Mouse (Mus musculus): ENCODE results near the gene Clec2d.
"Not testable (repeated sequence)": the region's sequence is repeated elsewhere in the genome, so short reads cannot be mapped to it uniquely, and the experiment has no call there.

Clec2d gene

DNA sequence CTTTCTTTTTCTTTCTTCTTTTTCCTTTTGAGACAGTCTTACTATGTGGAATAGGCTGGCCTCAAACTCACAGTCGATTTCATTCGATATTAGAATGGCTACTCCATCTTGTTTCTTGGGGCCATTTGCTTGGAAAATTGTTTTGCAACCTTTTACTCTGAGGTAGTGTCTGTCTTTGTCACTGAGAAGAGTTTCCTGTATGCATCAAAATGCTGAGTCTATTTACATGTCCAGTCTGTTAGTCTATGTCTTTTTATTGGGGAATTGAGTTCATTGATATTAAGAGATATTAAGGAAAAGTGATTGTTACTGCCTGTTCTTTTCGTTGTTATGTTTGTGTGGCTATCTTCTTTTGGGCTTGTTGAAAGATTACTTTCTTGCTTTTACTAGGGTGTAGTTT, 7.4 kb downstream of the Clec2d start:
- DNase-seq (ENCODE audit: low spot score) = not testable (repeated sequence)

DNA sequence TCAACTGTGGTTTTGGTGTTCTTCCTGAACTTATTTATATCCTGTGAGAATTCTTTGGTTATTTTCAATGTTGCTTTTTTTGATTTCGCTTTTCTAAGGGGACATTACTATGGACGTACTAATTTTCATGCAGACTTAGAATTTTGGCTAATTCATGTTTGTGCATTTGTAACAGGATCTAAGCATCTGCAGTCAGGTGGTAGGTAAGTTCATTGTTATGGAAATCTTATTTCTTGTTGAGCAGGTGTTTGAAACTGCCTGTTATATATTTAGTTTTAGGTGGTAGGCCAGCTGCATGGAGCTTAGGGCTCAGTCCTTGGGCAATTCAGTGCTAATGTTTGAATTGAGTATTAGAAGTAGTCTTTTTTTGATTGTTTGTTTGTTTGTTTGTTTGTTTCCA, 13.0 kb downstream of the Clec2d start:
- no peak for DNase-seq (ENCODE audit: low spot score)

DNA sequence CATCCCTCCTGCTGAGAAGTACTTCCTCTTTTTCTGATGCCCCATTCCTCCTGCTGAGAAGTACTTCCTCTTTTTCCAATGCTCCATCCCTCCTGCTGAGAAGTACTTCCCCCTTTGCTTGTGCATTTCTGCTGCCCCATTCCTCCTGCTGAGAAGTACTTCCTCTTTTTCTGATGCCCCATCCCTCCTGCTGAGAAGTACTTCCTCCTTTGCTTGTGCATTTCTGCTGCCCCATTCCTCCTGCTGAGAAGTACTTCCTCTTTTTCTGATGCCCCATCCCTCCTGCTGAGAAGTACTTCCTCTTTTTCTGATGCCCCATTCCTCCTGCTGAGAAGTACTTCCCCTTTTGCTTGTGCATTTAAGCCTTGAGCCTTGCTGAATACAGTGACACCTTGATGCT, 19.7 kb downstream of the Clec2d start:
- not testable (repeated sequence) for DNase-seq (ENCODE audit: low spot score)

DNA sequence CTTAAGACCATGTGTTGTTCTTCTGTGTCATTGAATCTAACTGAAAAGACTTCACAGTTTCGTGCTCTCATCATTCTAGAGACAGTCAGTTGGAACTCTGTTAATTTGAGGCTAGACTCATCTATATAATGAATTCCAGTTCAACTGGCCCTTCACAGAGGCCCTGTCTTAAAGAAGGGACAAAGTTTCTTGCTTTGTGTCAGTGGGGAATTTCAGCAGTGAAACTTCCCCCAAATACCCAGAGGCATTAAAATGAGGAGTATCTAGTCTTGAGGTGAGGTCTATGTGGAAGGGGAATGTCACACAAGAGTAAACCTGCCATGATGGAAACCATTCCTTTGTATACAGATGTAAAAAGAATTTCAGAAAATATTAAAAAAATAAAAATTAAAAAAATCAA, 21.9 kb downstream of the Clec2d start:
- no peak for DNase-seq (ENCODE audit: low spot score)

DNA sequence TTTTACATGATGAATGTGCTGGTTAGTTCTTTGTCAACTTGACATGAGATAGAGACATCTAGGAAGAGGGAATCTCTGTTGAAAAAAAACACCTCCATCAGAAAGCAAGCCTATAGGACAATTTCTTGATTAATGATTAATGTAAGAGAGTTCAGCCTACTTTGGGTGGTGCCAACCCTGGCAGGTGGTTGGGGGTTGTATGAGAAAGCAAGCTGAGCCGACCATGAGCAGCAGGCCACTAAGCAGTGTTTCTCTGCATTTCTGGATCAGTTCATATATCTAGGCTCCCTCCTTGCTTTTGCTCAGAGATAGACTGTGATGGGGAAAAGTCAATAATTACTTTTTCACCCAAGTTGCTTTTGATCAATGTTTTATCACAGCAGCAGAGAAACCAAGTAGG, 23.9 kb downstream of the Clec2d start:
- no peak for DNase-seq (ENCODE audit: low spot score)

DNA sequence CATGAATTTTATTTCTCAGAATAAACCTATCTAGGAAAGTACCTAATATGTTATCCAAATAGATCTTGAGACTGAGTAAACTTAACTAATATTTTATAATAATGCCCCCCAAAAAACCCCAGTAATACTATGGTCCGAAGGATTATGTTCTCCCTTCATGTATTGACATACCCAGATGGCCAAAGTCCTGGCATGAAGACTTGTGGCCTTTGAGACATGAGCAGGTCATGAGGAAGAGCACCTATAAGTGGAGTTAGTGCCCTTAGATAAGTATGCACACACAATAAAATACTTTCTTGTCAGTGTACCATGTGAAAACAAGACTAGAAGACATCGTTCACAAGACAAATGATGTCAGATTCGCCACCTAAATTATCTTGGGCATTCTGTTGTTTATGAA, 24.4 kb downstream of the Clec2d start:
- no peak for DNase-seq (ENCODE audit: low spot score)

DNA sequence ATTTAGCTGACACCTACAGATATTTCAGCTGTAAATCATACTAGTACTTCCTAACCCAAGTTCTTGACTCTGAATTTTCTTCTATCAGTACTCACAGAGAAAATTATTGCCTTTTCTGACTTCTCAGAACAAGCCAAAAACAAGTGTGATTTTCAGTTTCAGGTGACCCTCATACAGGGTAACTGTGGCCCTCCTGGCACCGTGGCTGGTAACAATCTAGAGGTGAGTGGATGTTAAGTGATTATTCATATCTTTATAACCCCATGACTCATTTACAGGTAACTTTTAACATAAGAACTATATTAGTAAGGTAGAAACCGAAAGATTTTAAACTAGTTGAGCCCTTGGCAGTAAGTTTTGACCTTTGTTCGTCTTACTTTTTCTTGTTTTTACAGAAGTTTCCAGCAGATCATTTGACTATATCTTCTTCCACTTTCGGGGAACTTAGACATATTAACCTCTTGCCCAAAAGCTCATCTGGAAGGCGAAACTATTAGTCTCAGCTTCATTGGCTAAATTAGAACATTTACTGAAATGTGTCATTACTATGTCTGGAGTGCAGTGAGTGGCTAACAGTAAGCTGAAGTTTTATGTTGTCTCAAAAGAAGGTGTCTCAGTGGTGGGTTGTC, 28.6 kb downstream of the Clec2d start:
- DNase-seq (ENCODE audit: low spot score) = no peak

DNA sequence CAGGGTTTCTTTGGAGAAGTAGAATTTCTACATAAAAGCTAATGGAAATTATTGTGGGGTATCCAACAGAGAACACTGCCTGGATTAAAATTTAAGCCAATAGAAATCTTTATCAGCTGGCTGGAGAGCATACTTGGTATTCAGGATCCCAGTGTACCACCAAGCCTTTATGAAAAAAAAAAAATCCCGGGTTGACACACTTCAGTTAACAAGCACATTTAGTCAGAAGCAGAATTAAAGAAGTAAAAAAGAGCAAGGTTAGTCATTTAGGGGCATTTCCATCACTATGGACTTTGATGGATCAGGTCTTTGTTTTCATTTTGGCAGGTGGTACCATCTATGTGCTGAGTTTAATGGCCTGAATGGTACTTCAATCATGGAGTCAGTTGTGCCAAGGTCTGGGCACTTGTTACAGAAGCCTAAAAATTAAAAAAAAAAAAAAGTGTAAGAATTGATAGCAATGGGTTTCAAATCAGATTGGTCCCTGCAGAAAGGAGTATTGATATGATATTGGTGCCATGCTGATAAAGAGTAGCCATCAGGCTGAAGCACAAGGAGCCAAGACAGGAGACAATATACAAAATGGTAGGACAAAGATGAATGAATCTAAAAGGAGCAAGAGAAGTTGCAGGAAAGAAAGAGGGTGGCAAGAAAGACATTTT, 29.5 kb downstream of the Clec2d start:
- no peak for DNase-seq (ENCODE audit: low spot score)

DNA sequence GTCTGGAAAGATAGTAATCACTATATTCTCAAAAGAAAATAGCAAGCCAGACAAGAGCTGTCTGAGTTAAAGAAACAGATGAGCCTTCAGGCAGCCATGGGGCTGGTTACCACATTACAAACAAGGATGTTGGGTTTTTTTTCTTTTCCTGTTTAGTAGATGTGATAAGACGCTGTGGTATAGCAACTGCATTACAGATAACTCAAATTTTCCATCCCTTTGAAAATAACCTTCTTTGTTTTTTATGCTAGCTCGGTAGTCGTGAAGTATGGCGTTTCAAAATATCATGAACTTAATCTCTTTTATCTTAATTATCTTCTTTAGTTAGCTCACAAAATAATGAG, 30.0 kb downstream of the Clec2d start:
- DNase-seq (ENCODE audit: low spot score) = no peak

DNA sequence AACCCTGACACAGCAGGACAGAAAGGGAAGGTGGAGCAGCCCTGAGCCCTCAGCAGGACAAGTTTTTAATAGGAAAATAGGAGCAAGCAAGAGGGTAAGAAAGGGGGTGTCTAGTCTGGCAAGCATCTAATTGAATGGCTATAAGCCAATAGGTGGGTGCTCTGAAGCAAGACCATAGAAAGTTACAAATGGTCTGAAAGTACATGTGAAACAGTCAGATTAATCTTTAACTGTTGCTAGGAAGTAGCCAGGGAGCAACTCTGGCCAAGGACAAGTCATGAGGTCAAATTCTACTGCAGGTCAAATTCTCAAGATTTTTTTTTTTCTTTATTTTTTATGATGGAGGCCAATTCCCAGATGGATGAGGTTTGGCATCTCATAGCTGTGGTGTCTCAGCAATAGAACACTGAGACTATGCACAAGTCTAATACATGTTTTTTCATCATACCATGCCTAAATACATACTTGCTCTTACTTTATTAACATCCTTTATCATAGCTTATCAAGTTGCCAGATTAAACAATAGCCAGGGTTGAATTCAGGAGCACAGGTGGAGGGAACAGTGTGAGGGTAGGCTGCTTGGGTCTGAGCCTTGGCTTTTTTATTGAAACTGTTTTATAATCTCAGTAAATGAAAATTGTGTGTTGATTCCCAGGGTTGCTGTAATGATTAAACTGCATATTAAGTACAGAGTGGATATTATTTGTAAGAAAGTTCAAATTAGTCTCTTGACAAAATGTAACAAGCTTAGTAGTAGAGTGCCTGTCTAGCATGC, 32.2 kb downstream of the Clec2d start:
- no peak for DNase-seq (ENCODE audit: low spot score)

DNA sequence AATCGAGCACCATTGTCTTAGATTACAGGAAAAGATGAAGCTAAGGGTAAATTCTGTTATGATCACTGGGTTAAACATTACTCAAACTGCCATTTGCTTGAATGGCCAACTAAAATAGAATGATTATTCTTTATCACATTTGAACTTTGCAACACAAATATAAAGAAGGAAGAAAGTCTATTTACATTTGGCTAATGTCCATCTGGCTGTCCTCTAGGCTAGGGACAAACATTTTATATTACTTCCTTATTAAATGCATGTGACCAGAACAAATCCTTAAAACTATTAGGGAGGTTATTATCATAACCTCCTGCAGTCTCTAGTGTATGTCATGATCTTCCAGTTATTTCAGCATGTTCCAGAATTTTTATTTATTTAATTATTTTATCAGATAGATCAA, 33.1 kb downstream of the Clec2d start:
- no peak for DNase-seq (ENCODE audit: low spot score)

DNA sequence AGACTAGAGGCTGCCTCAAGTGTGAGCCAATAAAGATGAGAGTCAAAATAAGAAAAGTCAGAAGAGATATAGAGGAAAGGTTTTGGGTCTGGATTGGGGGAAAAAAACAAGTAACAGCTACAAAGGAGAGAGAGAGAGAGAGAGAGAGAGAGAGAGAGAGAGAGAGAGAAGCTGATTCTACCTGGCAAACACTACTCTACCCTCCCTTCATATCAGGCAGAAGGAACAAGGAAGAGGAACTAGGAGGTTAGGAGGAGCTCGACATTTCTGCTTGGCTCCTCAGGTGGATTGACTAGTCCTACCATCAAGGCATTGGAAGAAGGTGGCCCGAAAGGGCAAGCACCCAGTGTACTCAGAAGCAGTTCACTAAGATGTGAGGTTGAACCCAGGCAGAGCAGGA, 33.8 kb downstream of the Clec2d start:
- no peak for DNase-seq (ENCODE audit: low spot score)

DNA sequence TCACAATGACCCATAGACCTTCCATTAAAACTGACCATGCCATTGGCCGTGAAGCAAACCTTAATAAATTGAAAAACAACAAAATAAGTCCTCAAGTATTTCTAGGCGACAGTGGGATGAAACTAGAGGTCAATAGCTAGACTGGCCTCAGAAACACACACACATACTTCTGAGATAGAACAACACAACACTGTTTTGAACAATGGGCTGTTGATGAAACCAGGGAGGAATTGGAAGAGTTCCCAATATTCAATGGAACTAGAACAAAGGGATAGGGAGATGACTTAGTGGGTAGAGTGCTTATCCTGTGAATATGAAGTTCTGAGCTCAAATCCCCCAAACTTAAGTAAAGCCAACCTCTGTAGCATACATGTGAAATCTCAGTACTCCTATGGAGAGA, 34.6 kb downstream of the Clec2d start:
- DNase-seq (ENCODE audit: low spot score) = no peak

DNA sequence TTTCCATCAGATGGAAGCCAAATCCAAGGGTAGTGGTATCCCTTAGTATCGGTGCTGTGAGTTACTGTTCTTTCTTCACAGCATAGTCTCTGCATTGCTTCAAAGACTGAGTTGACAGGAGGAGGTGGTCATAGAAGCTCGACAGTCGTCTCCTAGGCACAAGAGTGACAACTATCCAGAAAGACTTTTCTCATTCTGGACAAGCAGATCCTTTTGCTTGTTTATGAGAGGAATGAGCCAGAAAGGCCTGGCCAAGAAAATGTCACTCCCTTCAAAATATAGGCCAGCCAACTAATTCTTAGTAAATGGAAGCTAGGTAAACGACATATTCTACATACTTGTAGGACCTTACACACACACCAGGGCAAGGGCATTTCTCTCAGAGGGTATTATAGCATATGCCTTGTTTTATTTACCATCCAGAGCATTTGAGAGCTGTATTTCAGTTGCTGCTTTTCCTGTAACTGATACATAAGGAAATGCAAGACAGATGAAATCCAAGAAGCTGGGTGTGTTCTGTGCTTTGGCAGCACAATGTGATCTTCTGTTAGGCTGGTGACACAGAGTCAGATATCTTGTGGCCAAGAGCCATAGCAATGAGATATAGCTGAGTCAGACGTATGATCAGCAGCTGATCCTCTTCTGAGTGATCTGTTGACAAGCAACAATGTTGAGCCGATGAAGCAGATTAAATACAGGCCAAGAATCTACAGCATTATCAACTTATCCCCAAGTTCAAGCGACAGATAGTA, 35.6 kb downstream of the Clec2d start:
- no peak for DNase-seq (ENCODE audit: low spot score)

DNA sequence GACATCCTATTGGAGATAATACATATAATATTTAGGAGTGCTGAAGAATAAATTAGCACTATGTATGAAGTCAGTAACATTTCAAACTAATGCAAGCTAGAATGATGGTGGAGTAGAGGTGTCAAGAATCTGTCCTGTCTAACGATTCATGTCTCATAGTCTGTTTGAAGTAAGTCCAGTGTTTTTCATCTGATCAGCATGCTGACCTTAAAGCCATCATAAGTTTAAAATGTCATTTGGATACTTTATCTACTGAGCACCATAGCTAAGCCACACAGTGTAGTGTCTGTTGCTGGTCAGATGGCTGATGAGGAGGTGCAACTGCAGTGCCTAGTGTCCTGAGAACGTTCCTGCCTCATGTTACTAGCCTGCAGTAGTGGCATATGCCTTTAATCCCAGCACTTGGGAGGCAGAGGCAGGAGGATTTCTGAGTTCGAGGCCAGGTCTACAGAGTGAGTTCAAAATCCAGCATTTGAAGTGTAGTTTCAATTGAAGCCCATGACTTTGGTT, 36.4 kb downstream of the Clec2d start:
- DNase-seq (ENCODE audit: low spot score) = no peak

DNA sequence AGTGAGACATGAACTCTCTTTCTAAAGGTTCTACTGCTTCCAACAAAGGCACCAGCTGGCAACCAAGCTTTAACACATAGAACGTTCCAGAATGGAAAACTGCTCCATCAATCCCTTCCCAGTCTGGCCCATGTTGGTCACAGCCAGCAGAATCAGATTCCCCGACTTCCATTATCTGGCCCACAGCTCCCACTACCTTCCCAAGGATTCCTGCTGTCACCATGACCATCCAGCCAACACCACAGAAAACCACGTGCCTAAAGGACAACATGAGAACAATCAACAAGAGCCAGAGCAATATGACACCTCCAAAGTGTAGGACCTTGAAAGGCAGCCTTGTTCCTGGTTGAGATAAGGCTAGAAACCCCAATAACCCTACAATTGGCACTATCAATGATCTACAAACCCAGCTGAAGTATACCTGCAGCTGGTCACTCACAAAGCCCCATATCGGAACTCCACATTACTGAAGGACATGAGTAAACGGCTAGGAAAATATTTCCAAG, 37.8 kb downstream of the Clec2d start:
- DNase-seq (ENCODE audit: low spot score) = no peak

DNA sequence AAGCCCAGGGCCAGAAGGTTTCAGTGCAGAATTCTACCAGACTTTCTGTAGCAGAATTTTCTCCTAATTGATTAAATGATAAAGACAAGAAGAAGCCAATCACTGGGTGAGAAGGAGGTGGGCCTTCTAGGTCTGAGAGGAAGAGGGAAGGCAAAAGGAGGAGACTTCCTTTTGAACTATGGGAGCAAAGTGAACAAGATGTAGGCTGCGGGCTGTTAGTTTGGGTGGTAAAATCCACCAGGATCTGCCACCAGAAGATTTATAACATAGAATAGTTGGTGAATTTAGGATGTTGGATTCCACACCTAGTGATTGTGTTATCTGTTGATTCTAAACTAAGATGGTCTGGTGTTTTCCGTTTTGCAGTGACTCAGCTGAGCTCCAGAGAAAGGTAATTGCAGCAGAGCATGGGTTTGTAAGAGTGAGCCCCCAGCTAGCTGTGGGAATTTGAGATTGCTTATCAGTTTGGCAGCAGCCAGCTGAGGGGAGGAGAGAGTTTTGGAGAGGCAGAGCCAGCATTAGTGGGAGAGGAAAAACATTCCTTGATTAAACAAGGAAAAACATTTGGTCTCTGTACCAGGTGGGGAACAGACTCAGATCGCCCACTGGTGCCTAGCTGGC, 39.6 kb downstream of the Clec2d start:
- DNase-seq (ENCODE audit: low spot score) = no peak

DNA sequence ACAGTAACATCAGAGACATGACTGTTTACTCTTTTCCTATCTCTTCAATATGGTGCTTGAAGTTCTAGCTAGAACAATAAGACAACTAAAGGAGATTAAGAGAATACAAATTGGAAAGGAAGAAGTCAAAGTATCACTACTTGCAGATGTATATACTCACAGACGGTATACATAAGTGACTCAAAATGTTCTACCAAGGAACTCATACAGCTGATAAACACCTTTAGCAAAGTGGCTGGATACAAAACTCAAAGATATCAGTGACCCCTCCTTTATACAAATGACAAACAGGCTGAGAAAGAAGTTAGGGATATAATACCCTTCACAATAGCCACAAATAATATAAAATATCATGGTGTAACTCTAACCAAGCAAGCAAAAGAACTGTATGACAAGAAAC, 40.6 kb downstream of the Clec2d start:
- DNase-seq (ENCODE audit: low spot score) = no peak

DNA sequence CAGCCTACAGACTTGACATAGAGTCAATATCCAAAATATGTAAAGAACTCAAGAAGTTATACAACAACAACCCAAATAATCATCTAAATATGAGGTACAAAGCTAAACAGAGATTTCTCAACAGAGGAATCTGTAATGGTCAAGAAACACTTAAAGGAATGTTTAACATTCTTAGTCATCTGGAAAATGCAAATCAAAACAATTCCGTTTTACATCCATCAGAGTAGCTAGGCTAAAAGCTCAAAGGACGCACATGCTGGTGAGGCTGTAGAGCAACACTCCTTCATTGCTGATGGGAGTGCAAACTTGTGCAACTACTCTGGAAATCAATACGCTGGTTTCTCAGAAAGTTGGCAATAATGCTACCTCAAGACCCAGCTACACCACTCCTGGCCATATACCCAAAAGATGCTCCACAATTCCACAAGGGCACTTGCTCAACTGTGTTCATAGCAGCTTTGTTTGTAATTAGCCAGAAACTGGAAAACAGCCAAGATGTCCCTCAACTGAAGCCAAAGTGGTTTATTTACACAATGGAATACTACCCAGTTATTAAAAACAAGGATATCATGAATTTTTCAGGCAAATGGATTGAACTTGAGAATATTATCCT, 41.9 kb downstream of the Clec2d start:
- no peak for DNase-seq (ENCODE audit: low spot score)

DNA sequence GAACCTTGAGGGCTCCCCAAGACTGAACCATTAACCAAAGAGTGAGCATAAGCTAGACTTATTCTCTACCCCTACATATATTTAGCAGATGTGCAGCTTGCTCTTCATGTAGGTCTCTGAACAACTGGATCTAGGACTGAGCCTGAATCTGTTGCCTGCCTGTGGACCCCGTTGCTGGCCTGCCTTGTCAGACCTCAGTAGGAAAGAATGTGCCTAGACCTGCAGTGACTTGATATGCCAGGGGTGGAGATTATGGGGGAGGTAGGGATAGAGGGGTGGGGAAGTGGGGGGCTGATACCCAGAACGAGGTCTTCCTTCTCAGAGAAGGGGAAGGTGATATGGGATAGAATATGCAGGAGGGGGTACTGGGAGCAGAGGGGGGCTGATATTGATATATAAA, 43.2 kb downstream of the Clec2d start:
- no peak for DNase-seq (ENCODE audit: low spot score)

DNA sequence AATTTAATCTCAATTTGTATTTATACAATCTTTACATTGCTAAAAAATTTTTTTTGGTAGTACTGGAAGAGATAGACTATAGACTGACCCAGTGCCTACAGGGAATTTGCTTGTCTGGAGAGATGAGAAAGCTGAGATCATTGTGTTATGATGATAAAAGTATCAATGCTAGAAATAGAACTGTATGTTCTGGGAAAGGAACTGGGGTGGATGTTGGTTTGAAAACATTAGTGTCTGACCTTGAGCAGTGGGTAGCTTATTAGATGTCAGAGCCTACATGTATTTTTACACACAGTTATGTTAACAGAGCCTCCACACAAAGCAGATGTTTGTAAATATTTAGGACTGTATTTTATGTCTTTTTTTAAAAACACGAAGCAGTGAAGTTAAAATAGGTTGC, 43.7 kb downstream of the Clec2d start:
- DNase-seq (ENCODE audit: low spot score) = no peak

DNA sequence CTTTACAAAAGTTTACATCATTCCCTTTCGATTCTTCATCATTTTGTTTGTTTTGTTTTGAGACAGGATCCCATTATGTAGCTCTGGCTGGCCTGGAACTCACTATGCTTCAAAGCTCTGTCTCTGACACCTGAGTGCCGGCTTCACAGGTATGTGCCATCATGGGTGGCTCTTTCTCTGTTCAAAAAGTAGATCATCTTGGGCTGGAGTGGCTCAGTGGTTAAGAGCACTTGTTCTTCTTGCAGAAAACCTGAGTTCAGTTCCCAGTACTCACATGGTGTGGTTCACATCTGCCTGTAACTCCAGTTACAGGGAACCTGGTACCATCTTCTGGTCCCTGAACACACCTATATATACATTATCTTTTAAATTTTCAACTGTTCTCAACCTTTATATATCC, 44.7 kb downstream of the Clec2d start:
- no peak for DNase-seq (ENCODE audit: low spot score)
